Mouse (Mus musculus) kidney, embryonic 14.5 days (tissue): Measurements from ENCODE around the gene Plin4. TPM values are rescaled to one million over a fixed set of nuclear protein-coding genes. Genes with fewer than 3 reads are reported as not detected.
A peak's percentile ranks its signal among the peaks of the same experiment; 100 is the strongest.
"Not testable (repeated sequence)": the region's sequence is repeated elsewhere in the genome, so short reads cannot be mapped to it uniquely, and the experiment has no call there.

Experiments
- ATAC-seq: fragments of 200-750 bp; cut with Nextera tagmentation; 2 replicates; pipeline ENCODE4 v1.8.0; 2017; ENCODE audit warnings: moderate number of reproducible peaks, mild to moderate bottlenecking, moderate TSS enrichment, moderate library complexity; ENCODE audit not compliant: low FRiP score, low TSS enrichment
- H3K27ac ChIP-seq: fragments of 300-500 bp; sonication (generic); 2 replicates; pipeline ENCODE4 v1.5.1; 2014; ENCODE audit warnings: low read depth, mild to moderate bottlenecking, low read length, moderate library complexity, mixed read lengths
- H3K27me3 ChIP-seq: fragments of 300-500 bp; sonication (generic); 2 replicates; pipeline ENCODE4 v1.6.1; 2014; ENCODE audit warnings: mild to moderate bottlenecking, low read length; ENCODE audit not compliant: control insufficient read depth, insufficient read depth
- H3K36me3 ChIP-seq: fragments of 300-500 bp; sonication (generic); 2 replicates; pipeline ENCODE4 v1.6.1; 2014; ENCODE audit warnings: low read length, mixed read lengths; ENCODE audit not compliant: control insufficient read depth, insufficient read depth
- H3K4me1 ChIP-seq: fragments of 300-500 bp; sonication (generic); 2 replicates; pipeline ENCODE4 v1.6.1; 2014; ENCODE audit warnings: low read length, mixed read lengths; ENCODE audit not compliant: control insufficient read depth, insufficient read depth
- H3K4me2 ChIP-seq: fragments of 300-500 bp; sonication (generic); replicated peaks from 2 replicates; pipeline ENCODE4 v1.6.1; 2014; ENCODE audit warnings: low read depth, mild to moderate bottlenecking, low read length
- H3K4me3 ChIP-seq: fragments of 300-500 bp; sonication (generic); 2 replicates; pipeline ENCODE4 v1.5.1; 2014; ENCODE audit warnings: mild to moderate bottlenecking, low read length
- H3K9ac ChIP-seq: fragments of 300-500 bp; sonication (generic); 2 replicates; pipeline ENCODE4 v1.6.1; 2014; ENCODE audit warnings: low read depth, mild to moderate bottlenecking, low read length, moderate library complexity
- H3K9me3 ChIP-seq: fragments of 300-500 bp; sonication (generic); 2 replicates; pipeline ENCODE4 v1.6.1; 2016; ENCODE audit warnings: low read length; ENCODE audit not compliant: control insufficient read depth
- WGBS: fragments of 180-500 bp; shearing (Covaris S2); extraction: QIAGEN DNeasy Blood & Tissue Kit; methylation state at CpG from one replicate; pipeline ENCODE4 v1.1.7; 2014; 5-methylcytosine and 5-hydroxymethylcytosine counted together
- polyA plus RNA-seq: library from polyadenylated mRNA; unstranded; fragments of >200 nt; fragmentation: Nextera tagmentation; extraction: Ambion mirVana; gene quantifications from 2 replicates; pipeline ENCODE4 v1.2.1, GENCODE M21; 2014

Gene Plin4
- polyA plus RNA-seq, 1 experiment from 2014 or later, result 0.08 TPM

- Histone ChIP-seq H3K4me2 (peak within 1 kb of the TSS; percentile 97), H3K4me3 (peak within 1 kb of the TSS; percentile 90), H3K27ac (no peak within 1 kb of the TSS), H3K36me3 (peaks cover 10% of the 10 kb centered on the region; the same call in 1 of the 2 replicates), H3K9me3 (no peaks in the 10 kb centered on the region), H3K9ac (peak within 1 kb of the TSS; percentile 85), H3K4me1 (peaks cover 22% of the 10 kb centered on the region), H3K27me3 (no peaks in the 10 kb centered on the region)
- under 1% methylated on average over 61 of the region's 61 CpGs for WGBS
- peak; percentile 93 for ATAC-seq
These were observed 30.5 kb downstream of the Plin4 start, which contains the start of gene Hdgfl2 for GRCm38 (mm10) chr17:56078880-56079795. TSS of gene Hdgfl2 (plus strand) at chr17:56079634.

GRCm38 (mm10) chr17:56078361-56078760, 31.2 kb downstream of the Plin4 start:
- not testable (repeated sequence) for ATAC-seq, H3K9me3 ChIP-seq, H3K27ac ChIP-seq, H3K27me3 ChIP-seq, H3K9ac ChIP-seq, H3K36me3 ChIP-seq
- Histone ChIP-seq H3K4me3 (peak overlapping the region; percentile 14; the same call in 1 of the 2 replicates), H3K4me2 (peak overlapping the region; percentile 31), H3K4me1 (peaks cover 26% of the 10 kb centered on the region)
- WGBS, result 67% methylated on average over 9 of the region's 9 CpGs

GRCm38 (mm10) chr17:56077523-56077922, 32.1 kb downstream of the Plin4 start:
- H3K4me1 ChIP-seq, result peaks cover 26% of the 10 kb centered on the region
- H3K27me3 ChIP-seq, result no peaks in the 10 kb centered on the region
- no peaks in the 10 kb centered on the region for H3K9me3 ChIP-seq
- 94% methylated on average over 5 of the region's 5 CpGs for WGBS
- no peak overlapping the region for H3K27ac ChIP-seq
- no peak overlapping the region for H3K4me3 ChIP-seq
- no peak overlapping the region for H3K9ac ChIP-seq
- H3K36me3 ChIP-seq, result peaks cover 7% of the 10 kb centered on the region
- no peak for ATAC-seq
- H3K4me2 ChIP-seq, result no peak overlapping the region

- peak within 1 kb of the TSS; percentile 98 for H3K27ac ChIP-seq
- H3K4me1 ChIP-seq, result peaks cover 10% of the 10 kb centered on the region
- peak within 1 kb of the TSS; percentile 80 for H3K4me3 ChIP-seq
- H3K36me3 ChIP-seq, result peaks cover 31% of the 10 kb centered on the region
- ATAC-seq, result peak; percentile 56
- H3K9me3 ChIP-seq, result no peaks in the 10 kb centered on the region
- 0% methylated on average over 35 of the region's 35 CpGs for WGBS
- peak within 1 kb of the TSS; percentile 59 for H3K4me2 ChIP-seq
- peak within 1 kb of the TSS; percentile 74 for H3K9ac ChIP-seq
- no peaks in the 10 kb centered on the region for H3K27me3 ChIP-seq
These were observed 34.8 kb downstream of the Plin4 start, which contains the start of gene Ubxn6 for GRCm38 (mm10) chr17:56074827-56075208. TSS of gene Ubxn6 (minus strand) at chr17:56075028.

- H3K4me1 ChIP-seq, result peaks cover 10% of the 10 kb centered on the region
- H3K27ac ChIP-seq, result peak overlapping the region; percentile 98
- H3K27me3 ChIP-seq, result no peaks in the 10 kb centered on the region
- 7% methylated on average over 22 of the region's 22 CpGs for WGBS
- no peaks in the 10 kb centered on the region for H3K9me3 ChIP-seq
- peak; percentile 29 for ATAC-seq
- peaks cover 36% of the 10 kb centered on the region for H3K36me3 ChIP-seq
- H3K9ac ChIP-seq, result peak overlapping the region; percentile 74
- peak overlapping the region; percentile 59 for H3K4me2 ChIP-seq
- H3K4me3 ChIP-seq, result peak overlapping the region; percentile 80
These were observed 35.3 kb downstream of the Plin4 start for GRCm38 (mm10) chr17:56074097-56074826.

- WGBS, result 86% methylated on average over 5 of the region's 5 CpGs
- no peaks in the 10 kb centered on the region for H3K27me3 ChIP-seq
- H3K36me3 ChIP-seq, result peaks cover 57% of the 10 kb centered on the region
- H3K9ac ChIP-seq, result no peak overlapping the region
- ATAC-seq, result no peak
- no peak overlapping the region for H3K27ac ChIP-seq
- no peak overlapping the region for H3K4me3 ChIP-seq
- H3K9me3 ChIP-seq, result no peaks in the 10 kb centered on the region
- H3K4me2 ChIP-seq, result no peak overlapping the region
- H3K4me1 ChIP-seq, result peaks cover 10% of the 10 kb centered on the region
These were observed 37.4 kb downstream of the Plin4 start for GRCm38 (mm10) chr17:56072243-56072642.

- H3K9me3 ChIP-seq, result no peaks in the 10 kb centered on the region
- peaks cover 68% of the 10 kb centered on the region for H3K36me3 ChIP-seq
These were observed 38.5 kb downstream of the Plin4 start for GRCm38 (mm10) chr17:56071126-56071525.

GRCm38 (mm10) chr17:56069066-56069465, 40.5 kb downstream of the Plin4 start:
- no peaks in the 10 kb centered on the region for H3K9me3 ChIP-seq
- H3K9ac ChIP-seq, result no peak overlapping the region
- no peak overlapping the region for H3K4me3 ChIP-seq
- no peak overlapping the region for H3K27ac ChIP-seq
- H3K4me2 ChIP-seq, result no peak overlapping the region
- peaks cover 3% of the 10 kb centered on the region for H3K4me1 ChIP-seq
- ATAC-seq, result no peak
- H3K27me3 ChIP-seq, result no peaks in the 10 kb centered on the region
- peaks cover 88% of the 10 kb centered on the region for H3K36me3 ChIP-seq
- WGBS, result 97% methylated on average over 14 of the region's 14 CpGs

More at GRCm38 (mm10) chr17:56071126-56071525, 38.5 kb downstream of the Plin4 start:
- Histone ChIP-seq H3K4me1 (peaks cover 10% of the 10 kb centered on the region), H3K9ac (no peak overlapping the region), H3K4me3 (no peak overlapping the region), H3K27ac (no peak overlapping the region), H3K4me2 (no peak overlapping the region), H3K27me3 (no peaks in the 10 kb centered on the region)
- ATAC-seq, result no peak
